Mouse (Mus musculus) liver, embryonic 14.5 days (tissue): ENCODE results near the gene Tmc4.
"Not testable (repeated sequence)": the region's sequence is repeated elsewhere in the genome, so short reads cannot be mapped to it uniquely, and the experiment has no call there.

Source experiments
- CTCF ChIP-seq: IDR thresholded peaks from 2 replicates; pipeline ENCODE4 v1.5.1; 2016; ENCODE audit warnings: antibody characterized with exemption, low read depth, control low read depth
- EP300 ChIP-seq: IDR thresholded peaks from 2 replicates; pipeline ENCODE4 v1.6.1; 2016; ENCODE audit warnings: antibody characterized with exemption, low read depth

DNA sequence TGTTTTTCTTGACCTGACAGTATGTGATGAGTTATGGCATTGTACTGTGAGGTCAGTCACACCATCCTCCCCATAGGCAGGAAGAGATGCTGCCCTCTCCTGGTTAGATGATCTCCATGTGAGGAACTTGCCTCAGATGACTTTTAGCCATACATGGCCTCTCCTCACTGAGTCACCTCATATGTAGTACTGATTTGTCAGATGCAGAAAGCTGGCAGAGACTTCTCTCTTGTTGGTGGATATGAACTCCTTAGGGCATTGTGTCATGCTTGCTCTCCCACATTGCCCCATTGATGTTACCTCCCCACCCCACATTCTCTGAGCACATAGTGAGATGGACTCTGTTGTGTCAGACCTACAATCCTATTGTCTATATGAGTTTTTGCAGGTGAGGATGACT lies 48.1 kb upstream of the Tmc4 start:
- TF ChIP-seq EP300, CTCF: not testable (repeated sequence)
